Mouse (Mus musculus) olfactory bulb, adult 2 months (tissue): ENCODE results near the gene Cct7.

Experiments
- CTCF ChIP-seq: fragments of 200-500 bp; IDR thresholded peaks from 2 replicates; pipeline ENCODE4 v1.5.1; 2012; ENCODE audit warnings: low read depth, mild to moderate bottlenecking, low read length, moderate library complexity; ENCODE audit not compliant: insufficient read depth
- POLR2A ChIP-seq: fragments of 200-500 bp; IDR thresholded peaks from 2 replicates; pipeline ENCODE4 v1.6.1; 2012; ENCODE audit warnings: mild to moderate bottlenecking, low read depth, low read length, moderate library complexity; ENCODE audit not compliant: insufficient read depth

DNA sequence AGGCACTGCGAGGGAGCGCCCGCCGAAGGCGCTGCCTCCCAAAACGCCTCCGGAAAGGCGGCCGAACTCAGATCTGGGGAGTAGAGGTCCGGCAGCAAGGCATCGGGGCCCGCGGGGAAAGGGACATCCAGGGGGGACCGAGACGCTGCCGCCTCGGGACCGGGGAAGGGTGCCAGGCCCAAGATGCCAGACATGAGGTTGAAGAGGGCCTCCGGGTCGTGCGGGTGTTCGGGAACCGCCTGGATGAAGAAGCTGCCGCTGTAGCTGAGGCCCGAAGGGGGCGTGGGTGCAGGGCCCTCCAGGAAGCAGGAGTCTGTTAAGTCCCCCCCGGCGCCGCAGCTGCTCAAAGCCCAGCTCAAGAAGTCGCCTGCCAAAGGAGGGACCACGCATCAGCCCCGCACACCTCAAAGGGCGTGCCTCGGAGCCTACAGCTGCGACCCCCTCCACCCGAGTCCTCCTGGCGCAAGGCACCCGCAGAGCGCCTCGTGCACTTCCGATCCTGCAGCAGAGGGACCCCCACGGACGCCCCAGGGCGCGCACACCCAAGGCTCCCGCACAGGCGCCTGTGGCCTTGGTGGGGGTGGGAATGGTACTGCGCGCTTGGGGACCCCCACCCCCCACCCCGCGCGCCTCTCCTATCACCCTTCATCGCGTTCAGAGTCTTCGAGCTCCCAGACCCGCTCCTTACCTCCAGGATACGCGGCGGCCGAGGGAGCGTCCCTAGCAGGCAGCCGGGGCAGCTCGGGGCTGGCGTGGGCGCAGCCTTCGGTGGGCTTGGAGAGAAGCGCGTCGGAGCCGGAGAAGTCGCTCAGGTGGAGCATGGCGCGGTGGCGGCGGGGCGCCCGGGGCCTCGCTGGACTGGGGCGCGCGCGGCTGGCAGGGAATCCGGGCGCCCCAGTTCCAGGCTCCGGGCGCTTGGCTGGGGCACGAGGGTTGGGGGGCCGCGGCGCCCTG, 61.5 kb downstream of the Cct7 start:
- no peak for TF ChIP-seq CTCF
- TF ChIP-seq POLR2A, result no peak
